Mouse (Mus musculus): ENCODE results near the gene Hemk1. TPM values are rescaled to one million over a fixed set of nuclear protein-coding genes. Genes with fewer than 3 reads are reported as not detected.

Hemk1 gene
- polyA plus RNA-seq, 1 experiment from 2014 or later = 11.5 TPM

- peaks cover 6% of the 10 kb centered on the region for H3K4me1 ChIP-seq (replicated peaks; ENCODE audit: control insufficient read depth, insufficient read depth, low read length)
- H3K36me3 ChIP-seq (ENCODE audit: control insufficient read depth, insufficient read depth, low read length) = no peaks in the 10 kb centered on the region
- H3K4me3 ChIP-seq (ENCODE audit: low read length) = no peak overlapping the region
- H3K4me2 ChIP-seq (ENCODE audit: low read depth, low read length) = no peak overlapping the region
- ATAC-seq (ENCODE audit: low read depth) = peak; percentile 67
- H3K9me3 ChIP-seq (ENCODE audit: control insufficient read depth, low read length) = no peaks in the 10 kb centered on the region
- no peaks in the 10 kb centered on the region for H3K27me3 ChIP-seq (ENCODE audit: control insufficient read depth, insufficient read depth, low read depth, low read length)
- H3K27ac ChIP-seq (ENCODE audit: low read length) = peak overlapping the region; percentile 48
- 54% methylated on average over 8 of the region's 8 CpGs for WGBS
- no peak overlapping the region for H3K9ac ChIP-seq (ENCODE audit: low read length)
Observed at GRCm38 (mm10) chr9:107322461-107323050, 15.6 kb downstream of the Hemk1 start.

GRCm38 (mm10) chr9:107315791-107316190 lies 22.4 kb downstream of the Hemk1 start:
- Histone ChIP-seq H3K4me1 (replicated peaks; ENCODE audit: control insufficient read depth, insufficient read depth, low read length) (0 out of 2 replicates have a peak, but pooled peaks cover 2% of the 10 kb centered on the region), H3K36me3 (ENCODE audit: control insufficient read depth, insufficient read depth, low read length) (no peaks in the 10 kb centered on the region), H3K27me3 (ENCODE audit: control insufficient read depth, insufficient read depth, low read depth, low read length) (no peaks in the 10 kb centered on the region), H3K27ac (ENCODE audit: low read length) (no peak overlapping the region; the same call in 1 of the 2 replicates), H3K4me3 (ENCODE audit: low read length) (no peak overlapping the region), H3K9me3 (ENCODE audit: control insufficient read depth, low read length) (no peaks in the 10 kb centered on the region), H3K9ac (ENCODE audit: low read length) (no peak overlapping the region), H3K4me2 (ENCODE audit: low read depth, low read length) (no peak overlapping the region)
- 0 out of 2 replicates have a peak, but pooled peaks have one; percentile 31 for ATAC-seq (ENCODE audit: low read depth)
- 69% methylated on average over 2 of the region's 2 CpGs for WGBS

- no peak for ATAC-seq (ENCODE audit: low read depth)
- Histone ChIP-seq H3K27me3 (ENCODE audit: control insufficient read depth, insufficient read depth, low read depth, low read length) (no peaks in the 10 kb centered on the region), H3K36me3 (ENCODE audit: control insufficient read depth, insufficient read depth, low read length) (no peaks in the 10 kb centered on the region), H3K27ac (ENCODE audit: low read length) (no peak overlapping the region), H3K4me1 (replicated peaks; ENCODE audit: control insufficient read depth, insufficient read depth, low read length) (0 out of 2 replicates have a peak, but pooled peaks cover 2% of the 10 kb centered on the region), H3K4me2 (ENCODE audit: low read depth, low read length) (no peak overlapping the region), H3K9ac (ENCODE audit: low read length) (no peak overlapping the region), H3K9me3 (ENCODE audit: control insufficient read depth, low read length) (no peaks in the 10 kb centered on the region), H3K4me3 (ENCODE audit: low read length) (no peak overlapping the region)
- 58% methylated on average over 3 of the region's 3 CpGs for WGBS
Observed at GRCm38 (mm10) chr9:107313926-107314325, 24.2 kb downstream of the Hemk1 start.

- Histone ChIP-seq H3K4me2 (ENCODE audit: low read depth, low read length) (no peak overlapping the region), H3K27me3 (ENCODE audit: control insufficient read depth, insufficient read depth, low read depth, low read length) (no peaks in the 10 kb centered on the region), H3K9ac (ENCODE audit: low read length) (no peak overlapping the region), H3K4me1 (replicated peaks; ENCODE audit: control insufficient read depth, insufficient read depth, low read length) (peaks cover 11% of the 10 kb centered on the region), H3K27ac (ENCODE audit: low read length) (no peak overlapping the region), H3K9me3 (ENCODE audit: control insufficient read depth, low read length) (no peaks in the 10 kb centered on the region), H3K4me3 (ENCODE audit: low read length) (no peak overlapping the region), H3K36me3 (ENCODE audit: control insufficient read depth, insufficient read depth, low read length) (no peaks in the 10 kb centered on the region)
- ATAC-seq (ENCODE audit: low read depth) = no peak
- WGBS = 43% methylated on average over 10 of the region's 10 CpGs
Observed at GRCm38 (mm10) chr9:107312811-107313584, 25.2 kb downstream of the Hemk1 start.

- H3K9me3 ChIP-seq (ENCODE audit: control insufficient read depth, low read length) = no peaks in the 10 kb centered on the region
- WGBS = 62% methylated on average over 5 of the region's 5 CpGs
- H3K27ac ChIP-seq (ENCODE audit: low read length) = no peak overlapping the region
- ATAC-seq (ENCODE audit: low read depth) = no peak
- no peak overlapping the region for H3K4me2 ChIP-seq (ENCODE audit: low read depth, low read length)
- H3K36me3 ChIP-seq (ENCODE audit: control insufficient read depth, insufficient read depth, low read length) = no peaks in the 10 kb centered on the region
- no peaks in the 10 kb centered on the region for H3K27me3 ChIP-seq (ENCODE audit: control insufficient read depth, insufficient read depth, low read depth, low read length)
- peaks cover 33% of the 10 kb centered on the region for H3K4me1 ChIP-seq (replicated peaks; ENCODE audit: control insufficient read depth, insufficient read depth, low read length)
- no peak overlapping the region for H3K4me3 ChIP-seq (ENCODE audit: low read length)
- no peak overlapping the region for H3K9ac ChIP-seq (ENCODE audit: low read length)
Observed at GRCm38 (mm10) chr9:107309600-107309999, 28.6 kb downstream of the Hemk1 start.

- Histone ChIP-seq H3K27me3 (ENCODE audit: control insufficient read depth, insufficient read depth, low read depth, low read length) (no peaks in the 10 kb centered on the region), H3K4me2 (ENCODE audit: low read depth, low read length) (no peak overlapping the region), H3K4me3 (ENCODE audit: low read length) (no peak overlapping the region), H3K27ac (ENCODE audit: low read length) (no peak overlapping the region), H3K9me3 (ENCODE audit: control insufficient read depth, low read length) (no peaks in the 10 kb centered on the region), H3K4me1 (replicated peaks; ENCODE audit: control insufficient read depth, insufficient read depth, low read length) (peaks cover 33% of the 10 kb centered on the region), H3K36me3 (ENCODE audit: control insufficient read depth, insufficient read depth, low read length) (no peaks in the 10 kb centered on the region), H3K9ac (ENCODE audit: low read length) (no peak overlapping the region; the same call in 1 of the 2 replicates)
- no peak for ATAC-seq (ENCODE audit: low read depth)
- 55% methylated on average over 9 of the region's 9 CpGs for WGBS
Observed at GRCm38 (mm10) chr9:107309171-107309570, 29.0 kb downstream of the Hemk1 start.

GRCm38 (mm10) chr9:107308346-107309000 lies 29.7 kb downstream of the Hemk1 start:
- H3K36me3 ChIP-seq (ENCODE audit: control insufficient read depth, insufficient read depth, low read length) = no peaks in the 10 kb centered on the region
- peak overlapping the region; percentile 82 for H3K27ac ChIP-seq (ENCODE audit: low read length)
- no peak overlapping the region for H3K4me2 ChIP-seq (ENCODE audit: low read depth, low read length)
- 80% methylated on average over 9 of the region's 9 CpGs for WGBS
- H3K4me1 ChIP-seq (replicated peaks; ENCODE audit: control insufficient read depth, insufficient read depth, low read length) = peaks cover 33% of the 10 kb centered on the region
- ATAC-seq (ENCODE audit: low read depth) = no peak
- no peaks in the 10 kb centered on the region for H3K9me3 ChIP-seq (ENCODE audit: control insufficient read depth, low read length)
- no peak overlapping the region for H3K4me3 ChIP-seq (ENCODE audit: low read length)
- no peaks in the 10 kb centered on the region for H3K27me3 ChIP-seq (ENCODE audit: control insufficient read depth, insufficient read depth, low read depth, low read length)
- peak overlapping the region; percentile 34; the same call in 1 of the 2 replicates for H3K9ac ChIP-seq (ENCODE audit: low read length)

GRCm38 (mm10) chr9:107307886-107308285 lies 30.3 kb downstream of the Hemk1 start:
- H3K4me3 ChIP-seq (ENCODE audit: low read length) = no peak overlapping the region
- H3K4me2 ChIP-seq (ENCODE audit: low read depth, low read length) = peak overlapping the region; percentile 2; the same call in 1 of the 2 replicates
- no peaks in the 10 kb centered on the region for H3K27me3 ChIP-seq (ENCODE audit: control insufficient read depth, insufficient read depth, low read depth, low read length)
- no peaks in the 10 kb centered on the region for H3K36me3 ChIP-seq (ENCODE audit: control insufficient read depth, insufficient read depth, low read length)
- peak overlapping the region; percentile 82 for H3K27ac ChIP-seq (ENCODE audit: low read length)
- ATAC-seq (ENCODE audit: low read depth) = peak; percentile 81
- peaks cover 31% of the 10 kb centered on the region for H3K4me1 ChIP-seq (replicated peaks; ENCODE audit: control insufficient read depth, insufficient read depth, low read length)
- H3K9me3 ChIP-seq (ENCODE audit: control insufficient read depth, low read length) = no peaks in the 10 kb centered on the region
- peak overlapping the region; percentile 34; the same call in 1 of the 2 replicates for H3K9ac ChIP-seq (ENCODE audit: low read length)
- WGBS = 17% methylated on average over 12 of the region's 12 CpGs
